Mouse (Mus musculus) frontal cortex, postnatal 25 days (tissue): ENCODE data around the gene Slc50a1.
A peak's percentile ranks its signal among the peaks of the same experiment; 100 is the strongest.

Experiments used
- DNase-seq, 2 experiments: peaks; one replicate each; pipeline ENCODE4 v3.0.0; 2022; ENCODE audit warnings: low spot score in 2 of 2

The Slc50a1 gene

GRCm38 (mm10) chr3:89231345-89231744 lies 39.0 kb downstream of the Slc50a1 start:
- DNase-seq, result no peak

GRCm38 (mm10) chr3:89230561-89230960 lies 39.8 kb downstream of the Slc50a1 start:
- DNase-seq, result no peak

GRCm38 (mm10) chr3:89229276-89229675 lies 41.1 kb downstream of the Slc50a1 start:
- DNase-seq, result no peak

GRCm38 (mm10) chr3:89228836-89229235 lies 41.5 kb downstream of the Slc50a1 start, which contains the start of gene Muc1:
Gene Muc1 (plus strand): TSS chr3:89229057.
- no peak for DNase-seq

GRCm38 (mm10) chr3:89228180-89228549 lies 42.2 kb downstream of the Slc50a1 start:
- peak; percentile 78 to 80 for DNase-seq

DNA sequence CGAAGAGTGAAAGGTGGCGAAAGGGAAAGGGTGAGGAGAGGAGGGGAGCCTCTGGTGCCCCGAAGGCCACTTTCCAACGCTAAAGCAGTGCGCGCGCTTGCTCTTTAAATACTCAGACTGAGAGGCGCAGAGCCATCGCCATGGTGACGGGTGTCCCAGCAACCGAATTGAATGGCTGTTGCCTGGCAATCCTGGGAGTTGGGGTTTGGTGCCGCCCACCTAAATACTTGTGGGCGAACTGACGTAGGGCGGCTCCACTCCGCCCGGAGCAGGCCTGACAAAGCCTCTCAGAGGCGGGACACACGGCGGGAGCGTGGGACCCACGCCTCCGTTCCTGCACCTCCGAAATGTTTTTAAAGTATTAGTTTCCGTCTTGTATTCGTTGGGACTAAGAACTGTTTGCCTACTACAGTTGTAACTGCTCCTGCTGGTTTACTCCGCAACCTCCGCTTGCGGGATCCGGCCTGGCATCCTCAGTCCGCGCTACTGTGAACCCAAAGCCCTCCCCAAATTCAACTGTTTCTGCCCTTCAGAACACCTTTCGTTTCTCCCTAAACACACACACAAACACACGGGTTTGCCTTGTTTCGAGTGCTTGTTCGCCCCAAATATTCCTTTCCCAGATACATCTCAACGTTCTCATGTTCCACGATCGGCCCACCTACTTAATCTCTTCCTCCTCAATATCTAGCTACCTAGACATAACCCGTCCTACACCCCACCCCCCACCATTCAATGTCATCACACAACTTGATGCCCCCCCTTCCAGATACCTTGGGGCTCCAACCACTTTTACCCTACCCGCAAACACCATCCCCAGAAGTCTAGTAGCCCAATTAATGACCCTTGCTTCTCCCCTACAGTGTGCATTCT lies 42.8 kb downstream of the Slc50a1 start:
- DNase-seq, result peak; percentile 77 to 80

DNA sequence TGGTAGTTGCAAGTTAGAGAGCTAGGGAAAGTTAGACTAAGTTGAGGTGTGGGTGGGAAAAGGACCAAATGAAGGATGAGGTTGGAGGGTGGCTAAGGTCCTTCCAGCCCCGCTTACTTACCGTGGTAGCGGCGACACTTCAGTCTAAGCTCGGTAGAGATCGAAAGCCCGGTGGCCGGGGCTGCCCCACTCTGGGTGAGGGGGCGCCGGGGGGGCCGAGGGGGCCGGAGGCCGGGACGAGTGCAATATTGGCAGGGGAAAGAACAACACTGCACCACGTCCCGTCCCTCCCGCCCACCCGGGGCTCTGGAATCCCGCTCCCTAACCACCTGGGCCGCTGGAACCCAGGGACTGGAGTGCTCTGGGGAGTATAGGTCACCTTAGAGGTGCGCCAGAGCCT lies 43.5 kb downstream of the Slc50a1 start, which contains the start of gene Mtx1:
TSS of gene Mtx1 (minus strand) at position 189 of the 400 bp plus-strand sequence.
- no peak for DNase-seq

DNA sequence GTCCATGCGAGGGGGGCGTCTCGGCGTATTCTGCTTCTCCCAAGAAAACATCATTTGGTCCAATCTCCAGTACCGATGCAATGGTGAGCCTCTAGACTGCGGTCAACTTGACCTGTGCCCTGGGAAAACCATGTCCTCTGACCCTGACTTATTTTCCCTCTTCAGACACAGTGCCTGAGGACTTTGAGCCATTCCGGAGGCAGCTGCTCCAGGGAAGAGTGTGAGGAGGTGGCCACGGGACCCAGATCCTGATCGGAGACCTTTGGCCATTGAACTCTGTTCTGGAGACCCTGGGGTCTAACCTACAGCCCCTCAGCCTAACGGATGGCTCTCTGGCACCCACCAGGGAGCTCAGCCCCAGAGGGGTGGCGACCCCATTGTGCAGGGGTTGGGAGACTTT lies 44.0 kb downstream of the Slc50a1 start:
- no peak for DNase-seq

DNA sequence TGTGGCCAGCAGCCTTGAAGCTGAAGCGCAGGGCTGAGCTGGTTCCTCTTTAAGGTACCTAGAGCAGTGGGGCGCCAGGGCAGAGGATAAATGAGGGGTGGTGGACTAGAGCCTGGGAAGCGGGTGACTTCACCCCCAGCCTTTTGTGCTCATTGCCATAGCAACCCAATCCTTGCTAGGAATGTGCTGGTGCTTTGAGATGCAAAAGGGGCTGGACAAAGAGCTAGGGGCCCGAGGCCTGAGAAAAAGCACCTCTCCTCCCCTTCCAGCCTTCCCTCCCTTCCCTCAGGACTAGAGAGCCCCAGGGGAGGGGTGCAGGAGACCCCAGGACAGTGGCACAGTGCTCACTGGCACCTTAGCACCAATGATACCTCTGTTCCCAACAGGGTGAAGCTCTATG lies 44.5 kb downstream of the Slc50a1 start:
- no peak for DNase-seq

- DNase-seq, result no peak
Measured at GRCm38 (mm10) chr3:89225321-89225815, 45.0 kb downstream of the Slc50a1 start.

- DNase-seq, result no peak
Measured at GRCm38 (mm10) chr3:89224796-89225195, 45.6 kb downstream of the Slc50a1 start.

DNA sequence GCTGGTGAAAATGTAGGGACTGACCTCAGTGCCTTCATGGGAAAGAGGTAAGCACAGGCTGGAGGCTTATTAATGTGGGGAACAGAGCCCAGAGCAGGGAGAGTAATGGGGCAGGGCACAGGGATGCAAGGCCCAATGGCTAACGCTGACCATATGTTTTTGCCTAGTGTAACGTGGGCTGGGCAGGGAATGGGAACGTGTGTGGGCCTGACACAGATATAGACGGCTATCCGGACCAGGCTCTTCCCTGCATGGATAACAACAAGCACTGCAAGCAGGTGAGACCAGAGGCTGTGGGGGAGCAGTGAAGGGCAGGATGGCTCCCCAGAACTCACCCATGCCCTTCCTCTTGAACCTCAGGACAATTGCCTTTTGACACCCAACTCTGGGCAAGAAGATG lies 49.2 kb downstream of the Slc50a1 start:
- DNase-seq, result no peak

DNA sequence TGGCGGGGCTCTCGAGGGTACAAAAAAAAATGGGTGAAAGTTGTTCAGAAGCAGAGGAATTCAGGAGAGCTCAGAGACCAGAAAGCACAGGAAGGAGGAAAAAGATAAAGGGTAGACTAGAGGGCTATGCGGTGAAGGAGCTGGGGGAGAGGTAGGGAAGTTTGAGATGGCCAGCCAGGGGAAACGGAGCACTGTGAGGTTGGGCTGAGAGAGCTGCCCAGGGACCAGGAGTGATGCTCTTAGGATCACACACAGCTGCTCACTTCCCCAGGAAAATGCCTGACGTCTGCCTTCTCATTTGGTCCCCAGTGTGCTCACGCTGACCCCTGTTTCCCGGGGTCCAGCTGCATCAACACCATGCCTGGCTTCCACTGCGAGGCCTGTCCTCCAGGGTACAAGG lies 50.8 kb downstream of the Slc50a1 start:
- DNase-seq, result no peak

GRCm38 (mm10) chr3:89218271-89218670 lies 52.1 kb downstream of the Slc50a1 start:
- DNase-seq, result no peak
